Mouse (Mus musculus) kidney, adult 2 months (tissue): Measurements from ENCODE around the gene Nox3.

Experiments
- CTCF ChIP-seq: fragments of 200-500 bp; conservative IDR thresholded peaks from 2 replicates; pipeline ENCODE4 v1.5.1; 2011; ENCODE audit warnings: low read depth, mild to moderate bottlenecking, control low read depth, low read length, moderate library complexity, mixed read lengths; ENCODE audit not compliant: insufficient read depth, insufficient read length
- POLR2A ChIP-seq: fragments of 200-500 bp; IDR thresholded peaks from one replicate; pipeline ENCODE4 v1.6.1; 2011; ENCODE audit warnings: low read depth, low read length, control low read depth

DNA sequence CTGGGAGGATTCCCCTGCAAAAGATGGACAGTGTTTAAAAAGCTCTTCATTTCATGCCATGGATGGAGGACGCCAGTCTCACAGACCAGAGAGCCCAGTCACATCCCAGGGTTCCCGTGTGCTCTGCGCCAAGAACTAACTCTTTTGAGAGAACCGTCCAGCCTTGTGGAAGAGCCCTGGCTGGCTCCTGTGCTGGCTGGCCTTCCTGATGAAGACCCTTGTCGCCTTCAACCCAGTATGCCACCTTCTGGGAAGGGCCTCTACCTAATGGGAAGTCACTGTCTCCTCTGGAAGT, 84.3 kb downstream of the Nox3 start:
- TF ChIP-seq CTCF: no peak
- no peak for TF ChIP-seq POLR2A
